Mouse (Mus musculus): ENCODE measurements around the gene Sema3e. TPM values are rescaled to one million over a fixed set of nuclear protein-coding genes. Genes with fewer than 3 reads are reported as not detected.

The Sema3e gene
- polyA plus RNA-seq, 1 experiment from 2014 or later, result 1.2 TPM

- no peaks in the 10 kb centered on the region for H3K36me3 ChIP-seq
- H3K27ac ChIP-seq (ENCODE audit: poor library complexity, severe bottlenecking), result no peak overlapping the region
- 60% methylated on average over 2 of the region's 2 CpGs for WGBS
- H3K9me3 ChIP-seq (replicated peaks), result no peaks in the 10 kb centered on the region
- no peak overlapping the region for H3K4me3 ChIP-seq
- no peaks in the 10 kb centered on the region for H3K27me3 ChIP-seq (replicated peaks)
- H3K9ac ChIP-seq, result no peak overlapping the region
- H3K4me1 ChIP-seq (replicated peaks), result 0 out of 2 replicates have a peak, but pooled peaks cover 3% of the 10 kb centered on the region
- ATAC-seq (ENCODE audit: insufficient number of reproducible peaks, low FRiP score), result no peak
- no peak overlapping the region for H3K4me2 ChIP-seq
Observed at GRCm38 (mm10) chr5:14088100-14088499, 63.0 kb downstream of the Sema3e start.

DNA sequence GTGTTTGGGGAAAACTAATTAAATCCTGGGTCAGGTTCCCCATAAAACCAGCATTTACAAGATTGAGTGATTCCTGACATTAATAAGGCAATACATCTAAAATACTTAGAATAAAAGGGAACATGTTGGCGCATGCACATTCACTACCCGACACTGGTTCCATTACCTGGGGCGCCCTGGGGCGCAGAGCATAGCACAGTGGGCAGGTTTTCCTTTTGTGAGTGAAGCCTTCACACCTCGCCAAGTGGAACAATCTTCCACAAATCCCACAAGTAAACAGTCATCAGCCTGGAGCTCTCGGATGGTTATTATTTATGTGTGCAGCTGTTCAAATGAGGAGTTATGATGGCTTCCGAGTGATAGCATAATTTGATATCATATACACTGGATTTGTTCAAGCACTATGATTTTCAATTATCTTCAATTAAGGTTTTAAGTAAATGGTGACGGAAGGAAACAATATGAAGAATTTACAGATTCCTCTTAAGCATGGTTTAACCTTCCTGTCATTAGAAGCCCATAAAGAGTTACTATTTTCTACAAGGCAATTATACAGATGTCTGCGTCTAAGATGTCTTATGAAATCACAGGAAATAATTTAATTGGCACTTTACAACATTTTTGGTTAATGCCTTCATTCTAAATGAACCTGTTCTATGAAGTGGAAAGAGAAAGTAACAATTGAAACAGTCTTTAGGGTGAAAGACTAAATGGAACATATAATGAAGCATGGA, 65.0 kb downstream of the Sema3e start:
- H3K4me3 ChIP-seq, result no peak overlapping the region
- H3K27me3 ChIP-seq (replicated peaks), result no peaks in the 10 kb centered on the region
- no peak overlapping the region for H3K27ac ChIP-seq (ENCODE audit: poor library complexity, severe bottlenecking)
- H3K4me2 ChIP-seq, result no peak overlapping the region
- WGBS, result 82% methylated on average over 9 of the region's 9 CpGs
- H3K36me3 ChIP-seq, result no peaks in the 10 kb centered on the region
- H3K4me1 ChIP-seq (replicated peaks), result 0 out of 2 replicates have a peak, but pooled peaks cover 3% of the 10 kb centered on the region
- no peak overlapping the region for H3K9ac ChIP-seq
- no peak for ATAC-seq (ENCODE audit: insufficient number of reproducible peaks, low FRiP score)
- H3K9me3 ChIP-seq (replicated peaks), result no peaks in the 10 kb centered on the region

DNA sequence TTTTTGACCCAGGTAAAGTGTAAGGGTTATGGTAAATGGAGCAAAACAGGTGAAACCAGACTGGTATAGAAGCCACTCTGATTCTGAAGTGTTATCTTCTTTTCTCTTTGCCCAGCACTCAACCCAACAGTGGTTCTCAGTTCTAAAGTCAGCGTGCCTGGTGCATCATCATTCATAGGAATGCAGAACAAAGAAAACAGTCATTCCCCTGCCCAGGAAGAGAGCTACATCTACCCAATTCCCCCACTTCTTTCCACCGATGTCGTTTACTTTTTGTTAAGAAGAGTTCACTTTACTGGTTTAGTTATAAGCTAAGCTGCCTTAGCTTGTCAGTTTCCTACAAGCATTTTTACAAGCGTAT, 65.5 kb downstream of the Sema3e start:
- no peaks in the 10 kb centered on the region for H3K36me3 ChIP-seq
- H3K27ac ChIP-seq (ENCODE audit: poor library complexity, severe bottlenecking), result no peak overlapping the region
- no peaks in the 10 kb centered on the region for H3K27me3 ChIP-seq (replicated peaks)
- H3K4me3 ChIP-seq, result no peak overlapping the region
- H3K4me2 ChIP-seq, result no peak overlapping the region
- 74% methylated on average over 4 of the region's 4 CpGs for WGBS
- ATAC-seq (ENCODE audit: insufficient number of reproducible peaks, low FRiP score), result no peak
- H3K9ac ChIP-seq, result no peak overlapping the region
- 0 out of 2 replicates have a peak, but pooled peaks cover 3% of the 10 kb centered on the region for H3K4me1 ChIP-seq (replicated peaks)
- H3K9me3 ChIP-seq (replicated peaks), result no peaks in the 10 kb centered on the region

- Histone ChIP-seq H3K27ac (ENCODE audit: poor library complexity, severe bottlenecking) (no peak overlapping the region), H3K9me3 (replicated peaks) (no peaks in the 10 kb centered on the region)
Observed at GRCm38 (mm10) chr5:14092262-14092776, 67.2 kb downstream of the Sema3e start.

DNA sequence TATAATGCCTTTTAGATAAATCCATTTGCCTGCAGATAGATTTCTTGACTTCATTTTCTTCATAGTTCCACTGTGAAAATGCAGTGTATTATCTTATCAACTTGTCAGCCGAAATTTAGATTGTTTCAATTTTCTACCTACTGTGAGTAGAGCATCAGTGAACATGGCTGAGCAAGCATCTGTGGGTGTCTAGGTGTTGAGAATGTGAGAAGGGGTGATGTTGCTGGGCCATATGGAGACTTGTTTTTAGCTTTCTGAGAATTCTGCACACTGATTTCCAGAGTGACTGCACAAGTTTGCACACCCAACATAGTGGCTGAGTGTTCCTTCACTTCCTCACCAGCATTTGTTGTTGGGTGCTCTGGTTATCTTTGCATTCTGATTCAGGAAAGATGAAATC, 71.1 kb downstream of the Sema3e start:
- ATAC-seq (ENCODE audit: insufficient number of reproducible peaks, low FRiP score), result no peak
- WGBS, result 73% methylated on average over 1 of the region's 1 CpGs
- H3K9me3 ChIP-seq (replicated peaks), result no peaks in the 10 kb centered on the region

More at GRCm38 (mm10) chr5:14092262-14092776, 67.2 kb downstream of the Sema3e start:
- no peak overlapping the region for H3K9ac ChIP-seq
- ATAC-seq (ENCODE audit: insufficient number of reproducible peaks, low FRiP score), result no peak
- 0 out of 2 replicates have a peak, but pooled peaks cover 3% of the 10 kb centered on the region for H3K4me1 ChIP-seq (replicated peaks)
- 46% methylated on average over 14 of the region's 14 CpGs for WGBS
- no peaks in the 10 kb centered on the region for H3K27me3 ChIP-seq (replicated peaks)
- peak overlapping the region; percentile 37 for H3K4me2 ChIP-seq
- peak overlapping the region; percentile 5; the same call in 1 of the 2 replicates for H3K4me3 ChIP-seq
- no peaks in the 10 kb centered on the region for H3K36me3 ChIP-seq

DNA sequence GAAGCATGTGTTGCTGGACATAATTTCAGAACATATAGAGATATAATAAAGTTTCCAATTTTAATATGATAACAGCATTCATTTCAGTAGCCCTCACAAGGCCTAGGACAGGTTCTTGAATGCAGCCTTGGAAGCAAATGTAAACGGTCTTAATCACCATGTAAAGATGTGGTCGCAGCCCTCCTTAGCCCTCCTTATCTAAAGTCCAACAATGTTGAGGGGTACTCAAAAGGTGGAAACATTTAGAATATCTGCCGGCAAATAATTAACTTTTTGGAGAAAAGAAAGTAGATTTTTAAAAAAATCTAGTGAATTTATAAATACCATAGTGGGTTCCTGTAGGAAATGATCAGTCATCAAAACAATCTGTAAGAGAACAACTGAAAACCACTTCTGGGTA, 73.6 kb downstream of the Sema3e start:
- Histone ChIP-seq H3K9ac (no peak overlapping the region), H3K4me3 (no peak overlapping the region), H3K36me3 (no peaks in the 10 kb centered on the region), H3K27me3 (replicated peaks) (no peaks in the 10 kb centered on the region), H3K27ac (ENCODE audit: poor library complexity, severe bottlenecking) (no peak overlapping the region), H3K9me3 (replicated peaks) (no peaks in the 10 kb centered on the region), H3K4me1 (replicated peaks) (no peaks in the 10 kb centered on the region), H3K4me2 (no peak overlapping the region)
- ATAC-seq (ENCODE audit: insufficient number of reproducible peaks, low FRiP score), result no peak
- WGBS, result 80% methylated on average over 3 of the region's 3 CpGs

More for the DNA sequence above, 71.1 kb downstream of the Sema3e start:
- no peak overlapping the region for H3K9ac ChIP-seq
- H3K4me3 ChIP-seq, result no peak overlapping the region
- H3K4me2 ChIP-seq, result no peak overlapping the region
- 0 out of 2 replicates have a peak, but pooled peaks cover 3% of the 10 kb centered on the region for H3K4me1 ChIP-seq (replicated peaks)
- H3K27ac ChIP-seq (ENCODE audit: poor library complexity, severe bottlenecking), result no peak overlapping the region
- H3K27me3 ChIP-seq (replicated peaks), result no peaks in the 10 kb centered on the region
- H3K36me3 ChIP-seq, result no peaks in the 10 kb centered on the region

DNA sequence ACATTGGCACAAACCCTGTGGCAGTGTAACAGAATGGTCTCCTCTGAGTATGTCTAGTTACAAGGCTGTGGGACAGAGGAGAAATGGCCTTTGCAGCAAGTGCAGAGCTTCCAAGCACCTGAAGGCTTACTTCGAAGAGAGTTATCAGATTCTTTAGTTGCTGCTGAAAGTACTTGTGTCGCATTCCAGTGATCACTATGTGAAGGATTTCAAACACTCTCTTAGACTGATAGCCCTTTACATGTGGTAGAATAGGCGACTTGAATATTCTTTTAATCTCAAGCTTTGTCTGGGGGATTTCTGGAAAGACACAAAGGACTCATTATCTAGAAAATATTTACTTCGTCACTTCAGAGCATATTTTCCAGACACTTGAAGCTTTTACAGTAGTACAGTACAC, 82.3 kb downstream of the Sema3e start:
- H3K27me3 ChIP-seq (replicated peaks), result no peaks in the 10 kb centered on the region
- H3K9ac ChIP-seq, result no peak overlapping the region
- no peak for ATAC-seq (ENCODE audit: insufficient number of reproducible peaks, low FRiP score)
- H3K27ac ChIP-seq (ENCODE audit: poor library complexity, severe bottlenecking), result no peak overlapping the region
- WGBS, result 35% methylated on average over 4 of the region's 4 CpGs
- H3K4me2 ChIP-seq, result no peak overlapping the region
- no peak overlapping the region for H3K4me3 ChIP-seq
- H3K4me1 ChIP-seq (replicated peaks), result no peaks in the 10 kb centered on the region
- no peaks in the 10 kb centered on the region for H3K36me3 ChIP-seq
- no peaks in the 10 kb centered on the region for H3K9me3 ChIP-seq (replicated peaks)

- no peaks in the 10 kb centered on the region for H3K9me3 ChIP-seq (replicated peaks)
- no peak overlapping the region for H3K9ac ChIP-seq
- H3K36me3 ChIP-seq, result no peaks in the 10 kb centered on the region
- no peak overlapping the region for H3K4me2 ChIP-seq
- H3K4me1 ChIP-seq (replicated peaks), result no peaks in the 10 kb centered on the region
- no peak overlapping the region for H3K4me3 ChIP-seq
- 80% methylated on average over 4 of the region's 4 CpGs for WGBS
- H3K27ac ChIP-seq (ENCODE audit: poor library complexity, severe bottlenecking), result no peak overlapping the region
- no peaks in the 10 kb centered on the region for H3K27me3 ChIP-seq (replicated peaks)
- ATAC-seq (ENCODE audit: insufficient number of reproducible peaks, low FRiP score), result no peak
Observed at GRCm38 (mm10) chr5:14109001-14109400, 83.9 kb downstream of the Sema3e start.

DNA sequence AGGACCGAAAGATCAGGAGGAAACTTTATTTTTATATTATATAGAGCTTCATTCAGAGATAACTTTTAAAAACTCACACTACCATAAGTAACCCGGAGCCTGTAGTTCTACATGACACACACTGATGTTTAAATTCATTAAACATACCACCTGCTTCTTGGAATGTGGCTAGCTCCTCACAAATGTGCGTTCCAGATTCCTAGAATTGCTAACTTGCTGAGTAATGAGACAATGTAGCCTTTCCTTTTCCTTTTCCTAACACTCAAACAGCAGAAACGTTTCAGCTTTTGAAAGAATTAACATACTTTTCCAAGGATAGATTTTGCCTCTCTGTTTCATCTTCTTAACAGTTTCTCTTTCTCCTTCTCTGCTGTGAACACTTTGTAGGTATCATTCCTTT, 86.3 kb downstream of the Sema3e start:
- 60% methylated on average over 4 of the region's 4 CpGs for WGBS

GRCm38 (mm10) chr5:14121902-14122301, 96.8 kb downstream of the Sema3e start:
- Histone ChIP-seq H3K4me1 (replicated peaks) (no peaks in the 10 kb centered on the region), H3K27me3 (replicated peaks) (no peaks in the 10 kb centered on the region), H3K4me2 (no peak overlapping the region), H3K27ac (ENCODE audit: poor library complexity, severe bottlenecking) (no peak overlapping the region), H3K36me3 (no peaks in the 10 kb centered on the region), H3K4me3 (no peak overlapping the region), H3K9me3 (replicated peaks) (no peaks in the 10 kb centered on the region), H3K9ac (no peak overlapping the region)
- no peak for ATAC-seq (ENCODE audit: insufficient number of reproducible peaks, low FRiP score)
- 72% methylated on average over 5 of the region's 5 CpGs for WGBS

More for the DNA sequence above, 86.3 kb downstream of the Sema3e start:
- no peaks in the 10 kb centered on the region for H3K36me3 ChIP-seq
- H3K27ac ChIP-seq (ENCODE audit: poor library complexity, severe bottlenecking), result no peak overlapping the region
- H3K4me3 ChIP-seq, result no peak overlapping the region
- H3K27me3 ChIP-seq (replicated peaks), result no peaks in the 10 kb centered on the region
- no peak for ATAC-seq (ENCODE audit: insufficient number of reproducible peaks, low FRiP score)
- H3K9ac ChIP-seq, result no peak overlapping the region
- no peaks in the 10 kb centered on the region for H3K4me1 ChIP-seq (replicated peaks)
- no peak overlapping the region for H3K4me2 ChIP-seq
- H3K9me3 ChIP-seq (replicated peaks), result no peaks in the 10 kb centered on the region

GRCm38 (mm10) chr5:14126591-14126990, 101.5 kb downstream of the Sema3e start:
- no peaks in the 10 kb centered on the region for H3K36me3 ChIP-seq
- no peak overlapping the region for H3K4me3 ChIP-seq
- no peaks in the 10 kb centered on the region for H3K4me1 ChIP-seq (replicated peaks)
- H3K9ac ChIP-seq, result no peak overlapping the region
- H3K27me3 ChIP-seq (replicated peaks), result no peaks in the 10 kb centered on the region
- 39% methylated on average over 1 of the region's 1 CpGs for WGBS
- H3K4me2 ChIP-seq, result no peak overlapping the region
- H3K9me3 ChIP-seq (replicated peaks), result no peaks in the 10 kb centered on the region
- ATAC-seq (ENCODE audit: insufficient number of reproducible peaks, low FRiP score), result no peak
- H3K27ac ChIP-seq (ENCODE audit: poor library complexity, severe bottlenecking), result no peak overlapping the region

All from heart, embryonic 12.5 days (tissue).